Mouse (Mus musculus): ENCODE measurements around the gene Abcb8.
"Not testable (repeated sequence)": the region's sequence is repeated elsewhere in the genome, so short reads cannot be mapped to it uniquely, and the experiment has no call there.

Gene Abcb8

DNA sequence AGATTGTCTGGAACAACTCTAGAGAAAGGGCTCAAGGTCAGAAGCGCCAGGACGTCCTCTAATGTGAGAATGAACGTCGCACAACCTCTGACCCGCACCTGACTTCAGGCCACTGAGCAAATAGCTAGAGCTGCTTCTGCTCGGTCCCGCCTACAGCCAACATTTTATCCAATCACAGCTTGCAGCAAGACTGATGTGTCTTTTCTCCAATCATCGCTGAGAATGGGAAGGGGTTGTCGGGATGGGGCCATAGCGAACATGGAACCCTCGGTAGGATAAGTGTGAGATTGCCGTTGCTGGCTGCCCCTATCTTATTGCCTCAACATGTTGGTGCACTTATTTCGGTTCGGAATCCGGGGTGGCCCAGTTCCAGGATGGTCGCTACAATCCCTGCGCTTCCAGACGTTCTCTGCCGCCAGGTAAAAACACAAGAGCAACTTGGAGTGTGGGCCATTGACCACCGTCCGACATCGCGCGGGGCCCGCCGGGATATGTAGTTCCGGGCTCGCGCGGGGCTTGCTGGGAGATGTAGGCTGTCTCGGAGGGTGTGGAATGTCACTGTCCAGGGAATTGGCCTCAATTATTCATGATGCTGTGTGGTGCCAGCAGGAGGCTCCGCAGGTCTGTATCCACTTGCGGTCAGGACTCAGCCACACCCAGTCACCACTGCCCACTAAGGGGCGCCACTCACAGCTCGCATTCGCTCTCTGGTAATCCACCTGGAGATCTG is 867 bp downstream of the Abcb8 start:
- DNase-seq (ENCODE audit: low read depth in 1 of 2, low spot score in 2 of 2): peak; percentile 83 to 85

DNA sequence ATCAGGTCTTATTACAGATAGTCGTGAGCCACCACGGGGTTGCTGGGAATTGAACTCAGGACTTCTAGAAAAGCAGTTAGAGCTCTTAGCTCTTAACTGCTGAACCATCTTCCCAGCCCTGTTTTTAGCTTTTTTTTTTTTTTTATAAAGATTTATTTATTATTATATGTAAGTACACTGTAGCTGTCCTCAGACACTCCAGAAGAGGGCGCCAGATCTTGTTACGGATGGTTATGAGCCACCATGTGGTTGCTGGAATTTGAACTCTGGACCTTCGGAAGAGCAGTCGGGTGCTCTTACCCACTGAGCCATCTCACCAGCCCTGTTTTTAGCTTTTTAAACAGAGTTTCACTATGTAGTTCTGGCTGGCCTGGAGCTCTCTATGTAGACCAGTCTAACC is 2.8 kb downstream of the Abcb8 start:
- not testable (repeated sequence) for DNase-seq (ENCODE audit: low read depth in 1 of 2, low spot score in 2 of 2)

DNA sequence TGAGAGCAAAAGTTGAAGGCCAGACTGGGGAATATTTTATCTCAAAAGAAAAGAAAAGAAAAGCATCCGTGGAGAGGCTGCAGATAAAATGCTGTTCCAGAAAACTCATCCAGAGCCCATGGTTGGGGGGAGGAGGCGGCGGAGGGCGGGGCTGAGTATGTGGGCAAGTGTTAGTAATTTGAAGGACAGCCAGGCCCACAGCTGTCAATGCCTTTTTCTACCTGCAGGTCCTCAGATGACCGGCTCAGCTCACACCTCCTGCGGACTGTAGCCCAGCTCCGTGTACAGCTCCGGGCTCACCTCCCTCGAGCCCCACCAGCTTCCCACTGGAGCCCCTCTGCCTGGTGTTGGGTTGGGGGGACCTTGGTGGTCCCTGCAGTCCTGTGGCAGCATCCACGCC is 6.2 kb downstream of the Abcb8 start:
- no peak for DNase-seq (ENCODE audit: low read depth in 1 of 2, low spot score in 2 of 2)

DNA sequence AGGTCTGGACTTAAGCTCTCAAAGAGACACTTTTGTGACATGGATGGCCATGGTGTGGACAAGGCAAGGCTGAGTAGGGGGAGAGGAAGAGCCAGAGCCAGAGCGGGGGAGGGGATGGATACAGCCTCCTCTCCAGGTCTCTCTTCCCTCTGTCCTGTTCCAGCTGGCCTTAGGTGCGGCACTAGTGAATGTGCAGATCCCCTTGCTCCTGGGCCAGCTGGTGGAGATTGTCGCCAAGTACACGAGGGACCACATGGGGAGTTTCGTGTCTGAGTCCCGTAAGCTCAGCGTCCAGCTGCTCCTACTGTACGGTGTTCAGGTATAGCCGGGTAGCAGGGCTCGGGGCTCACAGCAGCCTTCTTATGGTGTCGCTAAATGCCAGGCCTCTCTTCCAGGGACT is 6.9 kb downstream of the Abcb8 start:
- DNase-seq (ENCODE audit: low read depth in 1 of 2, low spot score in 2 of 2): no peak

DNA sequence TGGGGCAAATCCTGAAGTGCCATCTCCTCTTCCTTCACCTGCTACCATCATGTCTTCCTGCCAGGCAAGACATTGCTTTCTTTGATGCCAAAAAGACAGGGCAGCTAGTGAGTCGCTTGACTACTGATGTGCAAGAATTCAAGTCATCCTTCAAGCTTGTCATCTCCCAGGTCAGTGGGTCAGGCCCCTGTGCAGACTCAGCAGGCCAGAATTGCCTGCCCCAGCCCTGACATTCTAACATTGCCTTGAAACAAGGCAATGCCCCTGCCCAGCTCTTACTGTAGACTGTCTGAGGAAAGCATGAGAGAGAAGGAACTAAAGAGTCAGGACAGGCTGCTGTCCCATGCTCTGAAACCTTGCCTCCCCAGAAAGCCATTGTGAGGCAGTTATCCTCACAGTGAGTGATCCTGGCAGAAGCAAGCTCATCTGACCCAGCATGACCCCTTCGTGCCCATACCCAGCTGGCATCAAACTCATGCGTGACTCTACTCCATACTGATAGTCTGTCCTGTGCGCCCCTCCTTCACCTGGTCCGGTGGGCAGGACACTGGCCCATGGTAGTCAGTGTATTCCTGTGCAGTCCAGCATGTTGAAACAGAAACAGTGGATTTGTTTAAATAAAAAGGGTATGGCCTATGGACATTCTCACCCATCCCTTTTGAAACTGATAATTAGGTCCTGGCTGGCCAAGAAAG is 7.6 kb downstream of the Abcb8 start:
- no peak for DNase-seq (ENCODE audit: low read depth in 1 of 2, low spot score in 2 of 2)

DNA sequence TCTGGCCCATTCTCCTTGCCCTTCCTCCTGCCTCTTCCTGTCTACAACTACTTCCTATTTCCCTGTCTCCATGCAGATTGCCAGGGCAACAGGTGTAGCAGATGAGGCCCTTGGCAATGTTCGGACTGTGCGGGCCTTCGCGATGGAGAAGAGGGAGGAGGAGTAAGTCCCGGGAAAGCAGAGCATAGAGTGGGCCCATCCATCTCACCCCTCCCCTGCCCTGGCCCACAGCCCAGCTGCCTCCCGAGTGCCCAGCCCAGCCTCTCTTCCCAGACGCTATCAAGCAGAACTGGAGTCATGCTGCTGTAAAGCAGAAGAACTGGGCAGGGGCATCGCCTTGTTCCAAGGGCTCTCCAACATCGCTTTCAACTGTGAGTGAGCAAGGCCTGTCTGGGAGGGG is 8.5 kb downstream of the Abcb8 start:
- DNase-seq (ENCODE audit: low read depth in 1 of 2, low spot score in 2 of 2): no peak

DNA sequence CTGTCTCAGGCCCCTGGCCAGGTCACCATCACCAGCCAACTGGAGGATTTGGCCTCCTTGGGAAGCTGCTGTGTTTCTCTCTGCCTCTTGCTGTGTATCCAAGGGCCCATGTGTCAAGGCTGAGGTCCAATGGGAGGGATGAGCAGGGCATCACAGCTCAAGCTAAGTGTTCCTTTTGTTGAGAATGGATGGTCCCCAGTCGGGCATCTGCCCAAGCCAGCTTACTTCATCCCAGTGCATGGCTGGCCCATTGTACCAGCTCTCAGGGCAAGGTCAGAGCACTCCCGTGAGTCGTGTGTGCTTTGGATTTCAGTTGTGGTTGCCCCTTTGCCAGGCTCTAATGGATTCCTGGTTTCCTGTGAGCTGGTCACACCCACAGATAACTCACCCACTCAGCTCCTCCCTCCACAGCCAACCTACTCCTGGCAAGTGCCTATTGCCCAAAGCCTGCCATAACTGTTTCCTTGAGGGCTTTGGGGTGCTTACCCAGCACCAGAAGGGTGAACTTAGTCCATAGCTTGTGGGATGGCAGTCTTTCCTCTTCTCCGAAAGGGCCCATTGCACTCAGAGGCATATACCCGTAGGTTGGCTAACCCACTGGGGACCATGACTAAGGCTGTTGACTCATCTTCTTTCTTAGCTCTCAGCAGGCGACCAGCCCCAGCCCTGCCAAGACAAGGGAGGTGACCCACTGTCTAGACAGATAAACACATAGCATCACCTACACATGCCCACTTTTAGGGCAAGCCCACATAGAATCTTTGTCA is 11.3 kb downstream of the Abcb8 start:
- DNase-seq (ENCODE audit: low read depth in 1 of 2, low spot score in 2 of 2): no peak

DNA sequence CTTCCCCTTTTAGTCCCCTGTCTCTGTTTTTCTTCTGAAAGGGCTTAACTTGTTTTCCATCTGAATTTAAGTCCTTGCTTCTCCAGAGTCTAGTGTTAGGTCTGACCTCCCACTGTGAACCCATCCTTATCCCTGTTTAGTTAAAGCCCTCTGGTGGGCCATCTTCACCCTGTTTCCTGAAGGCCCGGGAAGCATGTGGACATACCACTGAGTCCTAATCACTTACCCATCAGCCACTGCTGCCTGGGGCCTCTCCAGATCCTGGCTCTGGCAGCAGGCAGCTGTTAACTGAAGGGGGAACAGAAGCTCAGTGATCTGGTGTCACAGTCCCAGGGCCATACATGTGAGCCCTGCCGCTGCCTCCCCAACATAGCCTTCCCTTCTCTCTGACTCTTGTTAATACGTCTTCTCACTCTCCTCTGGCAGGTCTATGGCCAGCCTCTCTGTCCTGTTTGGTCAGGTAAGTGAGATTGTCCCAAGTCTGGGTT is 12.0 kb downstream of the Abcb8 start:
- DNase-seq (ENCODE audit: low read depth in 1 of 2, low spot score in 2 of 2): no peak

DNA sequence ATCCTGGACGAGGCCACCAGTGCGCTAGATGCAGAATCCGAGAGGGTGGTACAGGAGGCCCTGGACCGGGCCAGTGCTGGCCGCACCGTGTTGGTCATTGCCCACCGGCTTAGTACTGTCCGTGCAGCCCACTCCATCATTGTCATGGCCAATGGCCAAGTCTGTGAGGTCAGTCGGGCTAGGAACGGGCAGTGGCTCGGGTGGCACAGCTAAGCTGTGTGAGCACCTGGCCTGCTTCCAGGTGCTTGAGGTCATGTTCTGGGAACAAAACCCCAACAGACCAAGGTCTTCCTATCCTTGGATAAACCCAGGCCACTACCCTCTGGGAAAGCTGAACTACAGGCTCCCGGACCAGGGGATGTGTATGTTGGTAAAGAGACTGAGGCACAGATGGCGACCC is 15.2 kb downstream of the Abcb8 start:
- DNase-seq (ENCODE audit: low read depth in 1 of 2, low spot score in 2 of 2): no peak

DNA sequence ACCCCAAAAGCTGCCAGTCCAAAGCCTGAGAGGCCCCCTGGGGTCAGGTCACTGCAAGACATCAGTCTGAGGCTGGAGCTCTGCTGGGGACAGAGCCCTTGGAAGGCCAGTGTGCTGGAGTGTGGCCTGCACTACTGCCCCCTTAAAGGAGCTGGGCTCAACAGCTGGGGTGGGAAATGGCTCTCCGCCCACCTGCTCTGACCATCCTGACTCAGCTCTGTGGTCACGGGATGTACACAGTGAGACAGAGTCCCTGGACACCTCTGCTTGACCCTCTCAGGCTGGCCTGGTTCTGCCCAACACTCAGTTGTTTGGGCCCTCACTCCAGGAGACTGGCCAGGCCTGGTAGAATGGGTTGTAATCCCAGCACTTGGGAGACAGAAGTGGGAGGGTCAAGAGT is 16.0 kb downstream of the Abcb8 start:
- no peak for DNase-seq (ENCODE audit: low read depth in 1 of 2, low spot score in 2 of 2)

DNA sequence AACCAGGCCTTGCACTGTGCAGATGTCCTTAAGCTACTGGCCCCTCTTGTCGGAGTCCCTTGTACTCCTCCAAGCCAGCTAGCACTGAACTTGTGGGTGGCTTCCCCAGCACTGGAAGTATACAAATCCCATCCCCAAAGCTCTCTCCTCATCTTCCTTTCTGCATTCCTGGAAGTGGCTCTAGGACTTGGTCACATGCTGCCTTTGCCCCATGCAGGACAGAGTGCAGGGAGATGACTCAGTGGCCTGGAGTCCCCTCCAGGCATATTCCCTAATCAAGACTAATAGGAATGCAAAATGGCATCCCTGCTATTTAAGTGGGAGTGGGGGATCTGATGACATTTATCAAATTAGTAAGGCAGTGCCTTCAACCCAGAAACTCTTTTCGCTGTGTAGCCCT is 18.6 kb downstream of the Abcb8 start:
- DNase-seq (ENCODE audit: low read depth in 1 of 2, low spot score in 2 of 2): no peak

DNA sequence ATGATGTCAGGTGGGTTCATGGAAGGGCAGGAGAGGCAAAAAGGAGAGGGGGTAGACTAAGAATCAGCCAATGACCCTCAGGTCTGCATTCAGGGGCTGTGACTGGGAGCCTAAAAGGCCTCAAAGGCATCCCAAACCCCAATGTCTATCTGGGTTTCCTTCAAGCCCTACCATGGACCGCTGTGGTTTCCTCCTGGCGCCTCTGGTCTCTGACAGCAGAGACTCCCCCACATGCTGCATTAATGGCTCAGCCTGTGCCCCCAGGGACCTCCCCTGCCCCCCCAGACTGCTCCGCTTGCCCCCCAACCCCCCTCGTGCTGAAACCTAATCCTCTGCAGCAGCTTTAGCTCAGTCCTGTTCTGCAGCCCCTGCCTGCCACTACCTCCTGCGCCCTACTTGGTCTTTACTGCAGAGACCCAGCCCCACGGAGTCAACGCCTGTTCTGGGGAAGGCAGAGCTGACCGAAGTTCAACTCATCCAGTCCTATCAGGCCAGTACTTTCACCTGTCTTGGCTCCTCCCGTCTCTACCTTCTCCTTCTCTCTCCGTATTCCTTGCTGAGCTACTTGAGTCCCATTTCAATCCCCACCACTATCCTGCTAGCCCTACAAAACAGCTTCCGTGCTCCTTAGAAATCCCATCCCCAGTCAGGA is 19.7 kb downstream of the Abcb8 start, which contains the start of gene Asic3:
Gene Asic3, plus strand, starts transcription at position 351 of the 652 bp plus-strand sequence.
- DNase-seq (ENCODE audit: low read depth in 1 of 2, low spot score in 2 of 2): no peak

DNA sequence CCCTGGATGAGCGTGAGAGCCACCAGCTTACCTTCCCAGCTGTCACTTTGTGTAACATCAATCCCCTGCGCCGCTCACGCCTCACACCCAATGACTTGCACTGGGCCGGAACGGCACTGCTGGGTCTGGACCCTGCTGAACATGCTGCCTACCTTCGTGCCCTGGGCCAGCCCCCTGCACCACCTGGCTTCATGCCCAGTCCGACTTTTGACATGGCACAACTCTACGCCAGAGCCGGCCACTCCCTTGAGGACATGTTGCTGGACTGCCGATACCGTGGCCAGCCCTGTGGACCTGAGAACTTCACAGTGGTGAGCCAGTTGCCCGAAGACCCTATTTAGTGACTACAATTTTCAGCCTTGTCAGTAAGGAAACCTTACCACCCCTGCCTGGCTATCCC is 20.5 kb downstream of the Abcb8 start:
- DNase-seq (ENCODE audit: low read depth in 1 of 2, low spot score in 2 of 2): no peak

DNA sequence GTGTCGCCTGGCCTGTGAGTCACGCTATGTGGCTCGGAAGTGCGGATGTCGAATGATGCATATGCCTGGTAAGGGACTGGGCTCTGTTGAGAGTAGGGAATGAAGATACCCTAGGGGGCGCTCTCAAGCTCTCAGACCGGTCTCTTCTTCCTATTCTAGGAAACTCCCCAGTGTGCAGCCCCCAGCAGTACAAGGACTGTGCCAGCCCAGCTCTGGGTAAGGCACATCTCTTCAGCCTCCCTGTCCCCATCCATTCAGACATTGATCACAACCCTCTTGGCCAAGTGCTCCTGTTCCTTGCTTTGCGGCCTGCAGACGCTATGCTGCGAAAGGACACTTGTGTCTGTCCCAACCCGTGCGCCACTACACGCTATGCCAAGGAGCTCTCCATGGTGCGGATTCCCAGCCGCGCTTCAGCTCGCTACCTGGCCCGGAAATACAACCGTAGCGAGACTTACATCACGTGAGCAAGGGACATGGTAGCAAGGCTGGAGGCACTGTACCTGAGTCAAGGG is 22.8 kb downstream of the Abcb8 start:
- DNase-seq (ENCODE audit: low read depth in 1 of 2, low spot score in 2 of 2): peak in 1 of 2 experiments; percentile 46

DNA sequence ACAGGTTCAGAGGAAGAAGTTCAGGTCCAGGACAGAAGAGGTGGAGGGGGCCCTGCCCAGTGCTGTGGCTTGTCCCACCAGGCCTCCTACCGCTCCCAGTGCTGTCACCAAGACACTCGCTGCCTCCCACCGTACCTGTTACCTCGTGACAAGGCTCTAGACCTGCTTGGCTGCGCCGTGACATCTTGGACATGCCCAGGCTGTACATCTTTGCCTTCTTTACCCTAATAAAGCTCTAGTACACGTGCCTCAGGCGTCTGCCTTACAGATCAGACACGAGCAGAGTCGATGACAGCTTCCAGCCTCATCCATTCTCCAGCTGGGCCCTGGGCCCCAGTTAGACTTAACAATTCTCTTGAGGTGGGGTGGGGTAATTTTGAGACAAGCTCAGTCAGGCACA is 24.1 kb downstream of the Abcb8 start:
- DNase-seq (ENCODE audit: low read depth in 1 of 2, low spot score in 2 of 2): no peak

DNA sequence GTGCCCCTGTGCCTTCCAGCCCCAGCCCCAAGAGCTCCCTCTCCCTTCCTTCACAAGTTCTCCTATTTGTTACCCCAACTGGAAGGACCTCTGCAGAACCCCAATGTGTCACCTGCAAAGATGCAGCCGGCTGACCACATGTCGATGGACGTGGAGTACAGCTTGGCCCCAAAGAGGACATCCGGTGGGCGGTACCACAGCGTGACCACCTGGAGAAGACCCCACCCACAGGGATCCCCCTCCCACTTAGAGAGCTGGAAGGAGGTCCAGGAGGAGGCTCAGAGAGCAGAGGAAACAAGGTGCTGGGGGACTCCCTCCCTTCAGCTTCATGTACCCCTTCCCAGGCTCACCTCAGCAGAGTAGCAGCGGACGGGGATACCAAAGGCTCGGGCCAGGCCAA is 26.9 kb downstream of the Abcb8 start:
- no peak for DNase-seq (ENCODE audit: low read depth in 1 of 2, low spot score in 2 of 2)

DNA sequence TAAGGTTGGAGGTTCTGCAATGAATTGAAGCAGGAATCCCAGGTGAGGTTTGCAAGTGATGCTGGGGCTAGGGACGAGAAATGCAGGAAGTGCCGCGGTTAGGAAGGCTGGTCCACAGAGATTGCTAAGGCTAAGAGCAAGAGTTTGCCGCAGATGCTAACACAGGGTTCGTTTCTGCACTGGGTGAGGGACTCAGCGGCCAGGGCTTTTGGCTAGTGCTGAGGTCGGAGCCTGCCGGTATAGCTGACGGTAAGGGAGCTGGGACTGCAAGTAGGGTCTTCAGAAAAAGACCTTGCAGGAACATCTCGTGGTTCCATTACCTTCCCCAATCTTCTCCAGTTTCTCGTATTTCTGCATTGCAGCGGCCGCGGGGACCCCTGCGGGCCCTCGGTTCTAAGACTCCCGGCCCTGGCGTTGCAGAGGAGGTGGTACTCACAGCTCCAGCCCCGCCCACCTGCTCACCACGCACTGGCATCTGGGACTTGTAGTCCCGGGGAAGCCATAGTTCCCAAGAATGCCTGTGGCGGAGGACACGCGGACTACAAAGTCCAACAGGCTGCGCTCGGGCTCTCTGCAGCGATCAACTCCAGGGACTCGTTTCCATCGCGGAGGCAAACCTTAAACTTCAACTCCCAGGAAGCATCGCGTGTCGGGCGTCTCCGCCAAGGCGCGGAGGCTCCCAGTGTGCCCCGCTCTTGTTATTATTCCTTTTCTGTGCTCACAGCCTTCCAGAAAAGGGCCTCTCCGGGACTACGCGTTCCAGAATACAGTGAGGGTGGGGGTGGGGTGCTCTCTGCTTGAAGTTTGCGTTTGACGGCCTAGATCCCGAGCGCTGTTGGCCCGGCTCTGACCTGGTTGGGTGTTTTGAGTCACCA is 29.9 kb downstream of the Abcb8 start, which contains the start of the genes Cdk5 and Slc4a2:
Gene Cdk5, minus strand, starts transcription at position 402 of the 875 bp plus-strand sequence.
Gene Slc4a2, plus strand, starts transcription at position 709 of the 875 bp plus-strand sequence.
- peak; percentile 90 to 94 for DNase-seq (ENCODE audit: low read depth in 1 of 2, low spot score in 2 of 2)

DNA sequence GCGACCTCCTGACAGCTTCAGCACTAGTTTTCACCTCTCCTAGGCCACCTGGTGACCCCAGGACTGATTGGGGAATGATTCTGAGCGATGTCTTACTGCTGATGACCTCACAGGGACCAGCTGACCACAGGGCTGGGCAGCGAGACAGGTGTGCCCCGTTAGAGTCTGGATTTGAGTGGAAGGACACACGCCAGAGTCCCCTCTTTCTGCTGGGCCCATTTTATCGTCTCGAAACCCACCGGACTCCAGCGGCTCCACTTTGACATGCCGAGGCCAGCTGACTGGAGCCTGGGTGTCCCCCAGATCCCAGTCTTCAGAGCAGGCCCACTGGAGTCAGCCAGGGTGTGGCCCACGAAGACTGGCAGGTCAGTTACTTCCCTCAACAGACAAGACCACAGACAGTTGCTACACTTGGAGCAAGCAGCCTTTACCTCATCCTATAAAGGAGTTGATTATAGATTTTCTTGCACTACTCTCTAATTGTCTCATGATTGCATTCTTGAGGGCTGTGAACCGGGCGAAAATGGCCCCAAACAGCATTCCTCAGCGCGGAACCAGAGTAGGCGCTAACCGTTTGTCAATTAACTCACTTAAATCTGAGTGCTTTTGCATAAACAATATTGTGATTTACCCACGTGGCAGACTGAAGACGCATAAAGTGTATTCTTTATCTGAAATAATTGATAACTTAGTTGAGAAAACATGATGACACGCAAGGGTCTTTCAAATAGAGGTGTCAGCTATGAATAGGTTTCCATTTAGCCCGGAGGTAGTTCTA is 30.7 kb downstream of the Abcb8 start:
- DNase-seq (ENCODE audit: low read depth in 1 of 2, low spot score in 2 of 2): peak in 1 of 2 experiments; percentile 43

DNA sequence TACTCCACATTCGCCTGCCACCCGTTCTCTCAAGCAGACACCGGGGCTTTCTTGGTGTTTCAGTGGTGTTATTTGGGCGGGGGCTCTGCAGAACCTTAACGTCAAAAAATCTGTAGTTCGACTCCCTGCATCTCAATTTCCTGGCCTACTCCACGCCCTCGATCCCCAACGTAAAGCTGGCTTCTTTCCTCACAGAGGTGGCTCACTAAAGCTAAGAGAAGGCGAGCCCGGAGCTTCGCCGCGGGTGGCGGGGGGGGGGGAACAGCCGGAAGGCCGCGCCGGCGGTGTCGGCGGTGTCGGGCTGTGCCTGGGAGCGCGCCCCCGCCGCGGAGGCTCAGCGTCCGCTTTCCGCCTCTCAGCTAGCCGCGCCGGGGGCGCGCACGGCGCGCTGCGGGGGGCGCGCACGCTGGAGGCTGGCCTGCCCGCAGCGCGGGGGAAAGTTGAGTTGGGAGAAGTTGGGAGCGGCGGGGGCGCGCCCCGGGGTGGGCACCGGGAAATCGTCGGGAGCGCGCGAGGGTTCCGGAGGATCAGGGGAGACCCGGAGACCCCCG is 31.5 kb downstream of the Abcb8 start:
- peak in 1 of 2 experiments; percentile 64 for DNase-seq (ENCODE audit: low read depth in 1 of 2, low spot score in 2 of 2)
